Comparison of ENCODE assay signal across 8 mouse cellular contexts in the genomic region with DNA sequence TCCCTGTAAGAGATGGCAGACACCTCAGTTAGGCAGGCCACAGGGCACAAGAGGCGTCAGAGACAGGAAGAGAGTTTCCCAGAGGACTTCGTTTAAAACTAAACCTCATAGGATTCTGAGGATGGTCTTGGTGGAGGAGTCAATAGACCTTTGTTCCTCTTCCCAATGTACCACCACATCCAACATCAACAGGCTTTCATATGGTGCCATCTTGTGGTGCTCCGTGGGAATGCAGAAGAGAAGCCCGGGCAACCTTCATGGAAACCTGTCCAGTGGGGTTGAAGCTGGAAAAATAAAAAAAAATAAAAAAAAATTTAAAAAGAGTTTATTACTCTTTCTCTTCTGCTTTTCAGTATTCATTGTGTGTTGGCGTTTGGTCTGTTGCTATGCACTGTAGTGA. TPM values are rescaled to one million over a fixed set of nuclear protein-coding genes. Genes with fewer than 3 reads are reported as not detected.
A peak's percentile ranks its signal among the peaks of the same experiment; 100 is the strongest.
DNase-seq lines count a peak whose midpoint lies in the region; ATAC-seq and TF ChIP-seq lines count a peak whose summit lies in the region.
"Not testable (repeated sequence)": the region's sequence is repeated elsewhere in the genome, so short reads cannot be mapped to it uniquely, and the experiment has no call there.

No protein-coding gene starts in this region.

- TF ChIP-seq CTCF in cerebellum, adult 2 months (IDR thresholded peaks at IDR 0.05; ENCODE audit: borderline replicate concordance, insufficient read depth, low read depth, low read length): peak; percentile 59; the same call in 1 of the 2 replicates
- peak; percentile 53 for TF ChIP-seq CTCF in liver, adult 2 months (IDR thresholded peaks at IDR 0.05; ENCODE audit: low read depth, low read length)

- H3K79me2 ChIP-seq in liver, adult 2 months (ENCODE audit: control insufficient read depth, insufficient read depth, low read length): not testable (repeated sequence)

- not testable (repeated sequence) for H3K27me3 ChIP-seq in cerebellum, adult 2 months (ENCODE audit: control insufficient read depth, insufficient read depth, low read length); forebrain, embryonic 14.5 days (replicated peaks; ENCODE audit: control insufficient read depth, insufficient read depth, low read length); liver, adult 2 months (ENCODE audit: control insufficient read depth, insufficient read depth, low read length)

- H3K9ac ChIP-seq in forebrain, embryonic 14.5 days (ENCODE audit: low read length); liver, adult 2 months (ENCODE audit: low read depth, low read length): not testable (repeated sequence)

- not testable (repeated sequence) for H3K36me3 ChIP-seq in forebrain, embryonic 14.5 days (ENCODE audit: control insufficient read depth, insufficient read depth, low read length); liver, adult 2 months (ENCODE audit: control insufficient read depth, insufficient read depth, low read length)

- H3K4me1 ChIP-seq in cerebellum, adult 2 months (ENCODE audit: control insufficient read depth, insufficient read depth, low read length); forebrain, embryonic 14.5 days (ENCODE audit: control insufficient read depth, insufficient read depth, low read length); liver, adult 2 months (ENCODE audit: control insufficient read depth, insufficient read depth, low read length): not testable (repeated sequence)

- peak; percentile 81 for DNase-seq in NIH3T3 (ENCODE audit: low read depth)
- peak; percentile 45 to 77 for DNase-seq in cerebellum, adult 2 months
- DNase-seq in forebrain, embryonic 14.5 days (ENCODE audit: low spot score): peak; percentile 60
- DNase-seq in heart, postnatal 36 days: peak; percentile 62 to 71
- peak; percentile 81 for DNase-seq in layer of hippocampus, adult 11-12 months (ENCODE audit: low spot score)
- peak; percentile 2 for DNase-seq in liver, adult 2 months (ENCODE audit: extremely low read depth, low read depth, low spot score)
- DNase-seq in ovary, postnatal 10 days (ENCODE audit: low spot score): peak; percentile 29
- peak; percentile 22 to 32 for DNase-seq in thymus, postnatal 36 days

- intact Hi-C loops in heart, postnatal 36 days (cut with DNase I): loop anchor here (1.0 to 10.0 kb wide), 3 partner anchors 126 to 402 kb away; a partner anchor contains a TSS

- WGBS in cerebellum, adult 2 months: 15% methylated on average over 5 of the region's 5 CpGs
- 23% methylated on average over 5 of the region's 5 CpGs for WGBS in forebrain, embryonic 14.5 days
- 7% methylated on average over 5 of the region's 5 CpGs for WGBS in liver, adult 2 months

- H3K27ac ChIP-seq in cerebellum, adult 2 months (ENCODE audit: insufficient read depth, low read length); forebrain, embryonic 14.5 days (ENCODE audit: low read depth, low read length); liver, adult 2 months (replicated peaks; ENCODE audit: insufficient read depth, low read depth, low read length): not testable (repeated sequence)

- H3K4me3 ChIP-seq in cerebellum, adult 2 months (replicated peaks; ENCODE audit: insufficient read depth, low read depth, low read length); forebrain, embryonic 14.5 days (ENCODE audit: low read depth, low read length); liver, adult 2 months (ENCODE audit: insufficient read depth, low read depth, low read length): not testable (repeated sequence)

- H3K9me3 ChIP-seq in forebrain, embryonic 14.5 days (replicated peaks; ENCODE audit: control insufficient read depth, low read length): not testable (repeated sequence)

- not testable (repeated sequence) for TF ChIP-seq POLR2A in cerebellum, adult 2 months (IDR thresholded peaks at IDR 0.05; ENCODE audit: borderline replicate concordance, insufficient read depth, low read length); liver, adult 2 months (IDR thresholded peaks at IDR 0.05; ENCODE audit: extremely low read depth, insufficient read depth, low read length)

- not testable (repeated sequence) for ATAC-seq in forebrain, embryonic 14.5 days

- not testable (repeated sequence) for H3K4me2 ChIP-seq in forebrain, embryonic 14.5 days (ENCODE audit: low read length)

RNA-seq across cellular contexts. Expression of a gene that starts 59.7 kb away (rescaled TPM):
- 1.4 and 1.8 TPM in 2 replicates for polyA plus RNA-seq in cerebellum, adult 2 months (2012; rRNA removed)
- 0.05 TPM in 1 of 2 replicates, not detected in the other for polyA plus RNA-seq in forebrain, embryonic 14.5 days (2014; fragmentation: Nextera tagmentation; extraction: Ambion mirVana)
- 1 to 10 TPM; 1.2 to 1.4 TPM for total RNA-seq in heart, postnatal 36 days (2021)
- total RNA-seq in liver, adult 2 months (2014; rRNA removed): not detected in 2 replicates
- polyA plus RNA-seq in liver, adult 2 months (2012; rRNA removed): not detected in 2 replicates

Comparison
In these comparisons a context has a peak if more than half of its experiments do, and no peak if none do; other contexts are left out.
1. DNase-seq: peak in every context shown above with its lines; median percentile 81 in NIH3T3; 81 in layer of hippocampus, adult 11-12 months; 66 in heart, postnatal 36 days; 61 in cerebellum, adult 2 months; 60 in forebrain, embryonic 14.5 days; 29 in ovary, postnatal 10 days; 27 in thymus, postnatal 36 days; 2 in liver, adult 2 months.